Mouse (Mus musculus) embryonic facial prominence, embryonic 11.5 days (tissue): Measurements from ENCODE around the gene Slc46a3. TPM values are rescaled to one million over a fixed set of nuclear protein-coding genes. Genes with fewer than 3 reads are reported as not detected.

Source experiments
- ATAC-seq: fragments of 200-750 bp; cut with Nextera tagmentation; replicated peaks from 2 replicates; pipeline ENCODE4 v1.8.0; 2017; ENCODE audit warnings: low read depth; ENCODE audit not compliant: insufficient number of reproducible peaks, low FRiP score, low TSS enrichment
- DNase-seq: peaks from one replicate; pipeline ENCODE4 v3.0.0-alpha.2; 2015; ENCODE audit warnings: low spot score
- H3K27ac ChIP-seq: fragments of 300-500 bp; sonication (generic); replicated peaks from 2 replicates; pipeline ENCODE4 v1.5.1; 2014; ENCODE audit warnings: mild to moderate bottlenecking, low read depth, low read length, control low read depth
- H3K27me3 ChIP-seq: fragments of 300-500 bp; sonication (generic); 2 replicates; pipeline ENCODE4 v1.6.1; 2014; ENCODE audit warnings: mild to moderate bottlenecking, low read length, moderate library complexity, mixed read lengths; ENCODE audit not compliant: control insufficient read depth, insufficient read depth
- H3K36me3 ChIP-seq: fragments of 300-500 bp; sonication (generic); replicated peaks from 2 replicates; pipeline ENCODE4 v1.6.1; 2014; ENCODE audit warnings: low read depth, mild to moderate bottlenecking, low read length, moderate library complexity, mixed read lengths; ENCODE audit not compliant: control insufficient read depth, insufficient read depth
- H3K4me1 ChIP-seq: fragments of 300-500 bp; sonication (generic); 2 replicates; pipeline ENCODE4 v1.6.1; 2014; ENCODE audit warnings: low read length, mixed read lengths; ENCODE audit not compliant: control insufficient read depth, insufficient read depth
- H3K4me2 ChIP-seq: fragments of 300-500 bp; sonication (generic); 2 replicates; pipeline ENCODE4 v1.6.1; 2014; ENCODE audit warnings: low read depth, mild to moderate bottlenecking, control low read depth, low read length, moderate library complexity
- H3K4me3 ChIP-seq: fragments of 300-500 bp; sonication (generic); 2 replicates; pipeline ENCODE4 v1.5.1; 2014; ENCODE audit warnings: low read depth, low read length, control low read depth
- H3K9ac ChIP-seq: fragments of 300-500 bp; sonication (generic); replicated peaks from 2 replicates; pipeline ENCODE4 v1.6.1; 2014; ENCODE audit warnings: mild to moderate bottlenecking, control low read depth, low read length
- H3K9me3 ChIP-seq: fragments of 300-500 bp; sonication (generic); replicated peaks from 2 replicates; pipeline ENCODE4 v1.6.1; 2016; ENCODE audit warnings: mild to moderate bottlenecking, low read length, inconsistent platforms, mixed read lengths; ENCODE audit not compliant: control insufficient read depth
- WGBS: fragments of 180-500 bp; shearing (Covaris S2); extraction: QIAGEN DNeasy Blood & Tissue Kit; methylation state at CpG from one replicate; pipeline ENCODE4 v1.1.7; 2014; 5-methylcytosine and 5-hydroxymethylcytosine counted together
- polyA plus RNA-seq: library from polyadenylated mRNA; unstranded; fragments of >200 nt; fragmentation: Nextera tagmentation; extraction: Ambion mirVana; gene quantifications from 2 replicates; pipeline ENCODE4 v1.2.1, GENCODE M21; 2014

Slc46a3 gene
- polyA plus RNA-seq, 1 experiment from 2014 or later = 3.6 TPM

- H3K9ac ChIP-seq = no peak overlapping the region
- H3K9me3 ChIP-seq = no peaks in the 10 kb centered on the region
- no peaks in the 10 kb centered on the region for H3K27me3 ChIP-seq
- H3K36me3 ChIP-seq = peaks cover 6% of the 10 kb centered on the region
- WGBS = 85% methylated on average over 15 of the region's 15 CpGs
- DNase-seq = no peak
- no peak overlapping the region for H3K4me3 ChIP-seq
- H3K4me2 ChIP-seq = no peak overlapping the region
- H3K4me1 ChIP-seq = no peaks in the 10 kb centered on the region
- no peak for ATAC-seq
- no peak overlapping the region for H3K27ac ChIP-seq
These were observed 23.4 kb downstream of the Slc46a3 start for GRCm38 (mm10) chr5:147871091-147871820.

- H3K9ac ChIP-seq = no peak overlapping the region
- DNase-seq = peak; percentile 12
- H3K27me3 ChIP-seq = no peaks in the 10 kb centered on the region
- no peak overlapping the region for H3K27ac ChIP-seq
- H3K36me3 ChIP-seq = peaks cover 6% of the 10 kb centered on the region
- H3K9me3 ChIP-seq = no peaks in the 10 kb centered on the region
- H3K4me1 ChIP-seq = no peaks in the 10 kb centered on the region
- no peak overlapping the region for H3K4me3 ChIP-seq
- ATAC-seq = no peak
- no peak overlapping the region for H3K4me2 ChIP-seq
- WGBS = 80% methylated on average over 1 of the region's 1 CpGs
These were observed 24.3 kb downstream of the Slc46a3 start for GRCm38 (mm10) chr5:147870296-147870695.

GRCm38 (mm10) chr5:147869568-147869967 is 25.0 kb downstream of the Slc46a3 start:
- no peak overlapping the region for H3K9ac ChIP-seq
- H3K27me3 ChIP-seq = no peaks in the 10 kb centered on the region
- no peak overlapping the region for H3K27ac ChIP-seq
- 88% methylated on average over 6 of the region's 6 CpGs for WGBS
- DNase-seq (no peak), ATAC-seq (no peak)
- H3K4me3 ChIP-seq = no peak overlapping the region
- H3K36me3 ChIP-seq = peaks cover 6% of the 10 kb centered on the region
- H3K9me3 ChIP-seq = no peaks in the 10 kb centered on the region
- no peaks in the 10 kb centered on the region for H3K4me1 ChIP-seq
- H3K4me2 ChIP-seq = no peak overlapping the region

- Histone ChIP-seq H3K9me3 (no peaks in the 10 kb centered on the region), H3K27ac (no peak overlapping the region), H3K36me3 (peaks cover 11% of the 10 kb centered on the region), H3K4me1 (no peaks in the 10 kb centered on the region), H3K27me3 (no peaks in the 10 kb centered on the region), H3K4me3 (no peak overlapping the region), H3K9ac (no peak overlapping the region), H3K4me2 (no peak overlapping the region)
- DNase-seq (no peak), ATAC-seq (no peak)
- 95% methylated on average over 4 of the region's 4 CpGs for WGBS
These were observed 25.9 kb downstream of the Slc46a3 start for GRCm38 (mm10) chr5:147868674-147869073.

- WGBS = under 1% methylated on average over 66 of the region's 68 CpGs
- Histone ChIP-seq H3K9me3 (no peaks in the 10 kb centered on the region), H3K4me1 (no peaks in the 10 kb centered on the region), H3K4me3 (peak within 1 kb of the TSS; percentile 82), H3K27me3 (no peaks in the 10 kb centered on the region), H3K4me2 (peak within 1 kb of the TSS; percentile 66), H3K36me3 (peaks cover 6% of the 10 kb centered on the region), H3K9ac (peak within 1 kb of the TSS; percentile 90), H3K27ac (no peak within 1 kb of the TSS)
- DNase-seq (peak; percentile 94), ATAC-seq (peak; percentile 88)
These were observed 34.0 kb downstream of the Slc46a3 start, which contains the start of gene Pomp for GRCm38 (mm10) chr5:147860449-147861261. Pomp (plus strand) TSS chr5:147860461.

- H3K9me3 ChIP-seq = no peaks in the 10 kb centered on the region
- no peaks in the 10 kb centered on the region for H3K4me1 ChIP-seq
- peaks cover 6% of the 10 kb centered on the region for H3K36me3 ChIP-seq
- ATAC-seq (peak; percentile 62; the same call in 1 of the 2 replicates), DNase-seq (no peak)
- H3K27me3 ChIP-seq = no peaks in the 10 kb centered on the region
- H3K4me2 ChIP-seq = peak overlapping the region; percentile 66
- H3K4me3 ChIP-seq = peak overlapping the region; percentile 82
- WGBS = 2% methylated on average over 18 of the region's 18 CpGs
- H3K9ac ChIP-seq = peak overlapping the region; percentile 90
- H3K27ac ChIP-seq = no peak overlapping the region
These were observed 34.6 kb downstream of the Slc46a3 start for GRCm38 (mm10) chr5:147860076-147860448.

- no peak for DNase-seq
- no peaks in the 10 kb centered on the region for H3K36me3 ChIP-seq
- ATAC-seq = no peak
- no peaks in the 10 kb centered on the region for H3K27me3 ChIP-seq
- no peak overlapping the region for H3K4me3 ChIP-seq
- no peak overlapping the region for H3K9ac ChIP-seq
- H3K4me1 ChIP-seq = no peaks in the 10 kb centered on the region
- H3K27ac ChIP-seq = no peak overlapping the region
- WGBS = 73% methylated on average over 7 of the region's 7 CpGs
- H3K9me3 ChIP-seq = no peaks in the 10 kb centered on the region
- H3K4me2 ChIP-seq = no peak overlapping the region
These were observed 44.4 kb downstream of the Slc46a3 start for GRCm38 (mm10) chr5:147850194-147850593.
